Mouse (Mus musculus) heart, embryonic 15.5 days (tissue): ENCODE data around the gene Abr. TPM values are rescaled to one million over a fixed set of nuclear protein-coding genes. Genes with fewer than 3 reads are reported as not detected.

Source experiments
- ATAC-seq: fragments of 200-750 bp; cut with Nextera tagmentation; replicated peaks from 2 replicates; pipeline ENCODE4 v1.8.0; 2017; ENCODE audit warnings: low read depth, moderate TSS enrichment; ENCODE audit not compliant: insufficient number of reproducible peaks, insufficient read depth, low FRiP score
- H3K27ac ChIP-seq: fragments of 300-500 bp; sonication (generic); 2 replicates; pipeline ENCODE4 v1.5.1; 2015; ENCODE audit warnings: mild to moderate bottlenecking, inconsistent platforms
- H3K27me3 ChIP-seq: fragments of 300-500 bp; sonication (generic); 2 replicates; pipeline ENCODE4 v1.6.1; 2015; ENCODE audit warnings: inconsistent platforms
- H3K36me3 ChIP-seq: fragments of 300-500 bp; sonication (generic); 2 replicates; pipeline ENCODE4 v1.6.1; 2015; ENCODE audit warnings: mild to moderate bottlenecking, inconsistent platforms
- H3K4me1 ChIP-seq: fragments of 300-500 bp; sonication (generic); replicated peaks from 2 replicates; pipeline ENCODE4 v1.6.1; 2015; ENCODE audit warnings: inconsistent platforms
- H3K4me2 ChIP-seq: fragments of 300-500 bp; sonication (generic); 2 replicates; pipeline ENCODE4 v1.6.1; 2015; ENCODE audit warnings: inconsistent platforms, mild to moderate bottlenecking, moderate library complexity
- H3K4me3 ChIP-seq: fragments of 300-500 bp; sonication (generic); 2 replicates; pipeline ENCODE4 v1.5.1; 2015; ENCODE audit warnings: mild to moderate bottlenecking, inconsistent platforms
- H3K9ac ChIP-seq: fragments of 300-500 bp; sonication (generic); 2 replicates; pipeline ENCODE4 v1.6.1; 2015; ENCODE audit warnings: mild to moderate bottlenecking, inconsistent platforms
- H3K9me3 ChIP-seq: fragments of 300-500 bp; sonication (generic); replicated peaks from 2 replicates; pipeline ENCODE4 v1.6.1; 2016; ENCODE audit warnings: inconsistent platforms
- WGBS: fragments of 180-500 bp; shearing (Covaris S2); methylation state at CpG from one replicate; pipeline ENCODE4 v1.1.7; 2015; ENCODE audit warnings: mixed read lengths; 5-methylcytosine and 5-hydroxymethylcytosine counted together
- polyA plus RNA-seq: library from polyadenylated mRNA; unstranded; fragments of >200 nt; fragmentation: Nextera tagmentation; extraction: Ambion mirVana; gene quantifications from 2 replicates; pipeline ENCODE4 v1.2.1, GENCODE M21; 2015

Abr gene
- polyA plus RNA-seq, 1 experiment from 2014 or later, result 19.9 TPM

DNA sequence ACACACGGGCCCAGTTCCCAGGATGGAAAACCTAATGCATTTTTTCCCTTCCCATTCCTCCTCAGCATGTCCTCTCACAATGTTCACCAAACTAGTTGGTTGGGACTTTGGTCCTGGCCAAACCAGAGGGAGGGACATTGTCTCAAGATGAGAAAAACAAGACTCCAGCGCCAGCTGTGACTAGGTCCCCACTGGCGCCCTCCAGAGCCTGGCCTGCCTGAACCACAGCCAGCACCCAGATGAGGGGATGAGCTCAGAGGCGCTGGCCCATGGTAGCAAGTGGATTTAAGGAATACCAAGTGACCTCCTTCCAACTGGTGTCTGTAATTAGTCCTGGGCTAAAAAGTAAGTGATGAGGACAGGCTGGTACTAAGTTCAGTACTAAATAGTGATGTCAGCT, 201.2 kb downstream of the Abr start:
- H3K4me2 ChIP-seq, result no peak overlapping the region
- no peak overlapping the region for H3K4me3 ChIP-seq
- 57% methylated on average over 4 of the region's 4 CpGs for WGBS
- no peak for ATAC-seq
- H3K9ac ChIP-seq, result no peak overlapping the region
- no peak overlapping the region for H3K27ac ChIP-seq
- peaks cover 49% of the 10 kb centered on the region for H3K36me3 ChIP-seq
- H3K4me1 ChIP-seq, result peaks cover 12% of the 10 kb centered on the region
- no peaks in the 10 kb centered on the region for H3K9me3 ChIP-seq
- H3K27me3 ChIP-seq, result no peaks in the 10 kb centered on the region

DNA sequence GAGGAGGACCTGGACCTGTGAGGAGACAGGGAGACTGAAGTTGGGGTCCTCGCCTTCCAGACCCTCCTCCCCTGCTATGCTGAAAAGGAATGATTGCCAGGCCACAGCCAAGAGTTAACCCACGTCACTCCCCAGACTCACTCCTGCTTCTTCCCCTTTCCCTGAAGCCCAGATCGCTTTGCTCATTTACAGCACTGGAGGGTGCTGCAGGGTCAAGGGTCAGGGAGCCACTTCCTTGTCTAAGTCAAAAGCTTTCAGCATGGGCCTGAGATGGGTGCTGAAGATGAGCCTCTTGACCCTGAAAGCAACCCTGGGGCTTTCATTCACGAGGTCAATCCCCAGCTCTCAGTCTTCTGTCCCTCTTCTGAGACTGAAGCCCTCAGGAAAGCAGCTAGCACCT, 202.9 kb downstream of the Abr start:
- H3K9me3 ChIP-seq, result no peaks in the 10 kb centered on the region
- peaks cover 64% of the 10 kb centered on the region for H3K36me3 ChIP-seq
- ATAC-seq, result no peak
- 62% methylated on average over 4 of the region's 4 CpGs for WGBS
- no peak overlapping the region for H3K4me2 ChIP-seq
- peaks cover 6% of the 10 kb centered on the region for H3K4me1 ChIP-seq
- H3K4me3 ChIP-seq, result no peak overlapping the region
- peak overlapping the region; percentile 3; the same call in 1 of the 2 replicates for H3K27ac ChIP-seq
- H3K9ac ChIP-seq, result no peak overlapping the region
- no peaks in the 10 kb centered on the region for H3K27me3 ChIP-seq

DNA sequence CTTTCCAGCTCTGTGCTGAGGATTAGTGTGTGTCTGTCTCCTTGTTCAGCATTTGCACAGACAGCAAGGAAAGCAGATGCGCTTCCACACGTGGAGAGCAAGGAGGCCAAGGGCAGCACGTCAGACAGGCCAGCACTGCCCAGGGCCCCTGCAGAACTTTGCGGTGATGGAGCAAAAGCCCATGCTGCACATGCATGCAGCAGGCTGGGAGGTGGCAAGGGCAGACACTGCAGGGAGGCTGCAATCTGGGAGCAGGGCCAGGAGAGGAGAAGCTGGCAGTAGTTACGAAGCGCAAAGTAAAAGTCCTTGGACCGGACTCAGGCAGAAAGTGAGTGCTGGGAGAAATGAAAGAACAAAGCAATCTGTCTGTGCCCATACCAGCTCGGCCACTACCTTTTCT, 203.7 kb downstream of the Abr start:
- 70% methylated on average over 8 of the region's 8 CpGs for WGBS
- ATAC-seq, result no peak
- peak overlapping the region; percentile 3 for H3K27ac ChIP-seq

DNA sequence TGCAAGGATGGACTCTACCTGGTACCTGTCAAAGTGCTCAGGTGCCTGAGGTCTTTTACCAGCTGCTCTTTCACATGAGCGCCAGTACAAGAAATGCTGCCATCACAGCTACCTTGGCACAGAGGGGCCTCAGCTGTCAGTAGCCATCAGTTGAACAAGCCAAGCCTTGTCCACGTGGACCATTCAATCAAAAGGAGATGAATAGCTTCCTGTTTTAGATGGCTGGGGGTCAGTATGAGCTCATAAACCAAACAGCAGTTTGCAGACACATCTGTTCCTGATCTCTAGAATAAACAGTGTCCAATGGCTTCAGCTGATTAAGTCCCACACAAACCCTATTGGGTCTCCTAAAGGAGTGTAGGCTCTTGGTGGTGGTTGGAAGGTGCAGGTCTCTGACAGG, 206.1 kb downstream of the Abr start:
- Histone ChIP-seq H3K27me3 (no peaks in the 10 kb centered on the region), H3K27ac (no peak overlapping the region), H3K4me1 (peaks cover 5% of the 10 kb centered on the region; the same call in 1 of the 2 replicates), H3K4me2 (no peak overlapping the region), H3K9me3 (no peaks in the 10 kb centered on the region), H3K9ac (no peak overlapping the region), H3K4me3 (no peak overlapping the region), H3K36me3 (peaks cover 56% of the 10 kb centered on the region)
- 59% methylated on average over 2 of the region's 2 CpGs for WGBS
- no peak for ATAC-seq

More for the DNA sequence above, 203.7 kb downstream of the Abr start:
- peaks cover 59% of the 10 kb centered on the region for H3K36me3 ChIP-seq
- no peak overlapping the region for H3K9ac ChIP-seq
- H3K27me3 ChIP-seq, result no peaks in the 10 kb centered on the region
- peaks cover 5% of the 10 kb centered on the region; the same call in 1 of the 2 replicates for H3K4me1 ChIP-seq
- no peaks in the 10 kb centered on the region for H3K9me3 ChIP-seq
- H3K4me3 ChIP-seq, result no peak overlapping the region
- H3K4me2 ChIP-seq, result no peak overlapping the region

DNA sequence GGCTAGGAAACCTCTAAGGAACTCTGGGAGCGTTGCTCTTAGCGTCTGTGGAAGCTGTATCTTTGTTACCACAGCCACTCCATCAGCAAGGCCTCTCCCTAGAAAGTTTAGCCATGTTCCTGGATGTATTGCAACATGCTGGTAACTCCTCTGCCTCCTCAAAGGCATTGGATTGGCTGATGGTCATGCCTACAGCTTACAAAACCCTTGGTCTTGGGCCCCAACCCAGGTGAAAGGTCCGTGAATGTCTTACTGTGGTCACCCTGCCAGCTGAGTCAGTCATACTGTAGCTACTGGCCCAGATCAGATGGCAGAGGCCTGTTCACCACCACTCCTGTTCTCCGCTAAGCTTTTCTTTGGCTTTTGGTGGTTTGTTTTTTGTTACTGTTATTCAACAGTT, 207.1 kb downstream of the Abr start:
- Histone ChIP-seq H3K4me1 (peaks cover 3% of the 10 kb centered on the region; the same call in 1 of the 2 replicates), H3K36me3 (peaks cover 57% of the 10 kb centered on the region), H3K4me2 (no peak overlapping the region), H3K4me3 (no peak overlapping the region), H3K27me3 (no peaks in the 10 kb centered on the region), H3K9me3 (no peaks in the 10 kb centered on the region), H3K9ac (no peak overlapping the region), H3K27ac (no peak overlapping the region)
- ATAC-seq, result no peak
- 95% methylated on average over 4 of the region's 4 CpGs for WGBS

DNA sequence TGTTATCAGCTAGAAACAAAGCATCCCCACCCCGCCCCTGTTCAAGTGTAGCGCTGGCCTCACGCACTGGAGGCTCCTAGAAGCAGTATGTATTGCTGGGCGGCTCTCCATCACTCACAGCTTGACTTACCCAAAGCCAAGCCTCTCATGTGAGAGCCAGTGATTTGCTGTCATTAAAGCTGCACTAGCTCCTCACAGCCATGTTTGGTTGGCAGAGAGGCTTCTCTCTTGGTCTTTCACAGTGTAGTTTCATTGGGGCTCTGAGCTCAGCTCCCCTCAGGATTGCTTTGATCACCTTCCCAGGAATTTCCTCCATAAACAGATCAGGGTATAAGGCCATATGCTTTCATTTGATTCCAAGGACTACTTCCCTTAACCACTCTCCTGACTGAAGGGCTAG, 208.9 kb downstream of the Abr start:
- no peaks in the 10 kb centered on the region for H3K27me3 ChIP-seq
- no peak overlapping the region for H3K4me2 ChIP-seq
- peaks cover 42% of the 10 kb centered on the region for H3K36me3 ChIP-seq
- WGBS, result 53% methylated on average over 4 of the region's 4 CpGs
- peaks cover 2% of the 10 kb centered on the region; the same call in 1 of the 2 replicates for H3K4me1 ChIP-seq
- no peak overlapping the region for H3K4me3 ChIP-seq
- no peak overlapping the region for H3K27ac ChIP-seq
- H3K9ac ChIP-seq, result no peak overlapping the region
- H3K9me3 ChIP-seq, result no peaks in the 10 kb centered on the region
- ATAC-seq, result no peak

DNA sequence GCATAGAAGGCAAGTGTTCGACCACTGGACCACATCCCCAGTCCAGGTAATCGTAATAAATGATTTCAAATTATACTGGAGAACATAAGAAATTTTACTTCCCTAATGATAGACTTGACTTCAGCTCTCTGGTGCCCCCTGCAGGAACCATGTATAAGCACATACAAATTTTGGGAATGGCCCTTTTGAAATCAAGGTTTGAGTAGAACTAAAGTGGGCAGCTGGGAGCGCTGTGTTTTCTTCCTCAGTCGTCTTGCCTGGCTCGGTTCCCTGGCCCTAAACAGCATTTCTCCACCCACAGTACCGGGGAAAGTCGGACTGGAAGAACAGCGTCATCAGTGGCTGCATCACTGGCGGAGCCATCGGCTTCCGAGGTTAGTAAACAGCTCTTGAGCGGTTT, 211.3 kb downstream of the Abr start:
- WGBS, result 71% methylated on average over 12 of the region's 12 CpGs
- H3K4me3 ChIP-seq, result no peak overlapping the region
- H3K36me3 ChIP-seq, result peaks cover 20% of the 10 kb centered on the region
- H3K9me3 ChIP-seq, result no peaks in the 10 kb centered on the region
- no peak overlapping the region for H3K27ac ChIP-seq
- no peak overlapping the region for H3K4me2 ChIP-seq
- H3K27me3 ChIP-seq, result no peaks in the 10 kb centered on the region
- H3K9ac ChIP-seq, result no peak overlapping the region
- no peak for ATAC-seq
- peaks cover 9% of the 10 kb centered on the region; the same call in 1 of the 2 replicates for H3K4me1 ChIP-seq

DNA sequence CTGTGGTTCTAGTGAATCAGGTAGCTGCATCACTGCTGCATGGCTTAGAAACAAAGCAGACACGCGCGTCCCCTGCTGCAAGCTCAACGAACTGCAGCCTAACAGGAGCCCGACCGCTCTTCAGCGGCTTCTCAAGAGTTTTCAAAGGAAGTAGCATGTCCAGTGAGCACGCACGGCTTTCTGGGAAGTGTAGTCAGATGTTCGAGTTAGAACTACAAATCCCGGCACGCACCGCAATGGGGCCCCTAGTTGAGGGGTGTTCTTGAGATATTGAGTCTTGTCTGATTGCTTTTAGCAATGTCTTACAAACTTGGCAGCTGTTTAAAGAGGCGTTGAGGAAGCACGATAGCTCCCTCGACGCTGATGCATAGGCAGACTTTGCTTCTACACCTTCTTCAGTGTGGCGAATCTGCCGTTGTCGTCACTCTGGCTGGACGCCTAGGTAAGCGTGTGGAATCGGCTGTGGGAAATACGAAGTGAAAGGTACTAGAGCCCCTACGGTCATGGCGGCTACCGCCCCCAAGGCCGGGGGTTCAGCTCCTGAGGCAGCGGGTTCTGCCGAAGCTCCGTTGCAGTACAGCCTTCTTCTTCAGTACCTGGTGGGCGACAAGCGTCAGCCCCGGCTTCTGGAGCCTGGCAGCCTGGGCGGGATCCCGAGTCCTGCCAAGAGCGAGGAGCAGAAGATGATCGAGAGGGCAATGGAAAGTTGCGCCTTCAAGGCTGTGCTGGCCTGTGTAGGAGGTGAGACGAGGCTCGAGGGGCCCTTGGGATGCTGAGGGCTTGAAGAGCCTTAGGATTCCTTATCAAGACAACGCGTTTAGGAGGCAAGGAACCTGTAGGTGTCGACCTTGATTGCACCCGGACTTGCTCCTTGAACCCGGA, 215.2 kb downstream of the Abr start, which contains the start of gene Timm22:
Gene Timm22 (plus strand): TSS at position 251 of the 882 bp plus-strand sequence.
- H3K4me1 ChIP-seq, result peaks cover 9% of the 10 kb centered on the region; the same call in 1 of the 2 replicates
- H3K9ac ChIP-seq, result peak within 1 kb of the TSS; percentile 92
- no peaks in the 10 kb centered on the region for H3K27me3 ChIP-seq
- no peaks in the 10 kb centered on the region for H3K9me3 ChIP-seq
- H3K4me3 ChIP-seq, result peak within 1 kb of the TSS; percentile 81
- H3K36me3 ChIP-seq, result 0 out of 2 replicates have a peak, but pooled peaks cover 3% of the 10 kb centered on the region
- peak; percentile 96 for ATAC-seq
- under 1% methylated on average over 46 of the region's 46 CpGs for WGBS
- peak within 1 kb of the TSS; percentile 91 for H3K4me2 ChIP-seq
- peak within 1 kb of the TSS; percentile 85 for H3K27ac ChIP-seq

DNA sequence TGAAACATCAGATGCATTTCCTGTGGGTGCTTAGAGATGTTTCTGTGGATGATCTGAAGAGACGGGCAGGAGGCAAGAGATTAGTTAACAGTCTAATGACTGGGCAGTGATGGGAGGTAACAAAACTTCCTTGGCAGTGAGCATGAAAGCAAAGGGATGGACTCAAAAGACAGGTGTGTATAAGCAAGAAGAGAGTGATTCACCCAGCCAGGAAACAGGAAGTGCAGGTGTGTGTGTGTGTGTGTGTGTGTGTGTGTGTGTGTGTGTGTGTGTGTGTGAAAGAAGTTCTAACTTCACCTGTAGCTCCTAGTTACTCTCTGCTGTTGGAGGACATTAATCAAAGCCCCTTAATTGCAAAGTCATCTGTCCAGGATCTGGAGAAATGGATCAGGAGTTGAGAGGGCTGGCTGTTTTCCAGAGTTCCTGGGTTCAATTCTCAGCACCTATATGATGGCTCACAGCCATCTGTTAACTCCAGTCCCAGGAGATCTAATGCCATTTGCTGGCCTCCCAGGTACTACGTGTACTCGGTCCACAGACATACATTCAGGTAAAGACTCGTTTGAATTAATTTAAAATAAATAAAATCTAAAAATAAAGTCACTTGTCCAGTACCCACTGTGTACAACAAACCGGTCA, 216.4 kb downstream of the Abr start:
- no peak overlapping the region for H3K4me3 ChIP-seq

DNA sequence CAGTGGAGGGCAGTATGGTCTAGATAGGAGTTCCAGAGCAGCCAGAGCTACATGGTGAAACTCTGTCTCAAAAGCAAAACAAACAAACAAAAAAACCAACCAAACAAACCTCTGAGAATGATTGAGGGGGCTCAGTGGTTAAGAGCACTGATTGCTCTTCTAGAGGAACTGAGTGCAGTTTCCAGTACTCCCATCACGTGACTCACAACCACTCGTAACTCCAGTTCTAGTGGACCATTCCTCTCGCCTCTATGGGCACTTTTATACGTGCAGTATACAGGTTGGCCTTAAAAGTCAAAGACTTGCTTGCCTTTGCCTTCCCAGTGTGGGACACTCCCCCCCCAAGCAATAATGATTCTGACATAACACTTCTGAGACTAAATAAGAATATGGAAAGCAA, 217.0 kb downstream of the Abr start:
- Histone ChIP-seq H3K9me3 (no peaks in the 10 kb centered on the region), H3K4me2 (no peak overlapping the region), H3K27me3 (no peaks in the 10 kb centered on the region), H3K36me3 (no peaks in the 10 kb centered on the region), H3K9ac (no peak overlapping the region), H3K4me1 (peaks cover 10% of the 10 kb centered on the region), H3K4me3 (no peak overlapping the region), H3K27ac (no peak overlapping the region)
- no peak for ATAC-seq
- 47% methylated on average over 4 of the region's 4 CpGs for WGBS

More for the DNA sequence above, 216.4 kb downstream of the Abr start:
- no peaks in the 10 kb centered on the region for H3K27me3 ChIP-seq
- ATAC-seq, result no peak
- H3K9me3 ChIP-seq, result no peaks in the 10 kb centered on the region
- no peak overlapping the region for H3K4me2 ChIP-seq
- H3K36me3 ChIP-seq, result no peaks in the 10 kb centered on the region
- no peak overlapping the region for H3K9ac ChIP-seq
- WGBS, result 73% methylated on average over 5 of the region's 5 CpGs
- peaks cover 9% of the 10 kb centered on the region; the same call in 1 of the 2 replicates for H3K4me1 ChIP-seq
- H3K27ac ChIP-seq, result no peak overlapping the region

DNA sequence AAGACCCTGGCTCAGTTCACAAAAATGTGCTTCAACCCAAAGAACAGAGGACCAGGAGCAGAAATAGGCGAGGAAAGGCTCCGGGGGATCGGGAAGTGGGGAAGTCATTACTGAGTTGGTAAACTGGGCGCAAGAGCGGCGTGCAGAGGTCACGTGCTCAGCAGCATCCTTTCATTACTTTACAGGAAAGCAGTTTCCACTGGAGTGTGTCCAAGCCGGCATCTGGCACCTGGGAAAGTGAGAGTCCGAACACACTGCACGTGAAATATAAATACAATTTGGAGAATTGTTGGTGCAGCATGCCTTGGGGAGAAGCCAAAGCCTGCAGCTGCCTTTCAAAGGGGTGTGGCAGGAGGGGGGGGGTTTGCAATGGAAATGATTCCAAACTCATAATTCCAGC, 220.7 kb downstream of the Abr start:
- H3K9ac ChIP-seq, result no peak overlapping the region
- no peak overlapping the region for H3K27ac ChIP-seq
- H3K4me1 ChIP-seq, result peaks cover 13% of the 10 kb centered on the region
- H3K9me3 ChIP-seq, result no peaks in the 10 kb centered on the region
- no peak for ATAC-seq
- no peaks in the 10 kb centered on the region for H3K27me3 ChIP-seq
- H3K4me3 ChIP-seq, result no peak overlapping the region
- 71% methylated on average over 10 of the region's 10 CpGs for WGBS
- no peaks in the 10 kb centered on the region for H3K36me3 ChIP-seq
- H3K4me2 ChIP-seq, result no peak overlapping the region
